Mouse (Mus musculus) lung, embryonic 16.5 days (tissue): Measurements from ENCODE around the gene Fry. TPM values are rescaled to one million over a fixed set of nuclear protein-coding genes. Genes with fewer than 3 reads are reported as not detected.

Experiments
- ATAC-seq: fragments of 200-750 bp; cut with Nextera tagmentation; 2 replicates; pipeline ENCODE4 v1.8.0; 2017; ENCODE audit warnings: low read depth, mild to moderate bottlenecking, moderate library complexity
- H3K27ac ChIP-seq: fragments of 300-500 bp; sonication (generic); 2 replicates; pipeline ENCODE4 v1.5.1; 2014; ENCODE audit warnings: mild to moderate bottlenecking, control low read depth, low read length
- H3K27me3 ChIP-seq: fragments of 300-500 bp; sonication (generic); 2 replicates; pipeline ENCODE4 v1.6.1; 2014; ENCODE audit warnings: low read depth, low read length, mixed read lengths; ENCODE audit not compliant: control insufficient read depth, insufficient read depth
- H3K36me3 ChIP-seq: fragments of 300-500 bp; sonication (generic); 2 replicates; pipeline ENCODE4 v1.6.1; 2014; ENCODE audit warnings: low read length; ENCODE audit not compliant: control insufficient read depth, insufficient read depth
- H3K4me1 ChIP-seq: fragments of 300-500 bp; sonication (generic); replicated peaks from 2 replicates; pipeline ENCODE4 v1.6.1; 2014; ENCODE audit warnings: low read length, mixed read lengths; ENCODE audit not compliant: control insufficient read depth, insufficient read depth
- H3K4me2 ChIP-seq: fragments of 300-500 bp; sonication (generic); 2 replicates; pipeline ENCODE4 v1.6.1; 2014; ENCODE audit warnings: low read depth, low read length, control low read depth
- H3K4me3 ChIP-seq: fragments of 300-500 bp; sonication (generic); 2 replicates; pipeline ENCODE4 v1.5.1; 2014; ENCODE audit warnings: mild to moderate bottlenecking, low read length, control low read depth
- H3K9ac ChIP-seq: fragments of 300-500 bp; sonication (generic); 2 replicates; pipeline ENCODE4 v1.6.1; 2014; ENCODE audit warnings: low read length, control low read depth
- H3K9me3 ChIP-seq: fragments of 300-500 bp; sonication (generic); 2 replicates; pipeline ENCODE4 v1.6.1; 2016; ENCODE audit warnings: low read length; ENCODE audit not compliant: control insufficient read depth
- WGBS: fragments of 180-500 bp; shearing (Covaris S2); extraction: QIAGEN DNeasy Blood & Tissue Kit; methylation state at CpG from one replicate; pipeline ENCODE4 v1.1.7; 2014; 5-methylcytosine and 5-hydroxymethylcytosine counted together
- polyA plus RNA-seq: library from polyadenylated mRNA; unstranded; fragments of >200 nt; fragmentation: Nextera tagmentation; extraction: Ambion mirVana; gene quantifications from 2 replicates; pipeline ENCODE4 v1.2.1, GENCODE M21; 2015

The Fry gene
- polyA plus RNA-seq, 1 experiment from 2014 or later, result 8.9 TPM

- Histone ChIP-seq H3K4me1 (no peaks in the 10 kb centered on the region), H3K27ac (no peak within 1 kb of the TSS), H3K9ac (no peak within 1 kb of the TSS), H3K9me3 (no peaks in the 10 kb centered on the region; the same call in 1 of the 2 replicates), H3K4me2 (no peak within 1 kb of the TSS), H3K27me3 (no peaks in the 10 kb centered on the region), H3K36me3 (no peaks in the 10 kb centered on the region), H3K4me3 (no peak within 1 kb of the TSS)
- WGBS, result 63% methylated on average over 4 of the region's 4 CpGs
- ATAC-seq, result no peak
These were observed 399.6 kb downstream of the Fry start, which contains the start of gene Zar1l for GRCm38 (mm10) chr5:150518064-150518463. Gene Zar1l (minus strand): TSS chr5:150518164.

GRCm38 (mm10) chr5:150519551-150519950, 401.1 kb downstream of the Fry start:
- 93% methylated on average over 1 of the region's 1 CpGs for WGBS
- Histone ChIP-seq H3K4me2 (no peak overlapping the region), H3K27me3 (no peaks in the 10 kb centered on the region), H3K9me3 (no peaks in the 10 kb centered on the region), H3K9ac (no peak overlapping the region), H3K4me3 (no peak overlapping the region), H3K36me3 (no peaks in the 10 kb centered on the region), H3K27ac (no peak overlapping the region), H3K4me1 (0 out of 2 replicates have a peak, but pooled peaks cover 5% of the 10 kb centered on the region)
- ATAC-seq, result no peak

GRCm38 (mm10) chr5:150521937-150522866, 403.8 kb downstream of the Fry start, which contains the start of gene Brca2:
Gene Brca2 (plus strand): TSS chr5:150522630.
- H3K9ac ChIP-seq, result peak within 1 kb of the TSS; percentile 95
- peak; percentile 97 for ATAC-seq
- no peaks in the 10 kb centered on the region for H3K9me3 ChIP-seq
- no peaks in the 10 kb centered on the region for H3K36me3 ChIP-seq
- H3K4me2 ChIP-seq, result peak within 1 kb of the TSS; percentile 77
- H3K27me3 ChIP-seq, result no peaks in the 10 kb centered on the region
- WGBS, result 4% methylated on average over 57 of the region's 63 CpGs
- 0 out of 2 replicates have a peak, but pooled peaks cover 5% of the 10 kb centered on the region for H3K4me1 ChIP-seq
- H3K27ac ChIP-seq, result peak within 1 kb of the TSS; percentile 88
- H3K4me3 ChIP-seq, result peak within 1 kb of the TSS; percentile 90

DNA sequence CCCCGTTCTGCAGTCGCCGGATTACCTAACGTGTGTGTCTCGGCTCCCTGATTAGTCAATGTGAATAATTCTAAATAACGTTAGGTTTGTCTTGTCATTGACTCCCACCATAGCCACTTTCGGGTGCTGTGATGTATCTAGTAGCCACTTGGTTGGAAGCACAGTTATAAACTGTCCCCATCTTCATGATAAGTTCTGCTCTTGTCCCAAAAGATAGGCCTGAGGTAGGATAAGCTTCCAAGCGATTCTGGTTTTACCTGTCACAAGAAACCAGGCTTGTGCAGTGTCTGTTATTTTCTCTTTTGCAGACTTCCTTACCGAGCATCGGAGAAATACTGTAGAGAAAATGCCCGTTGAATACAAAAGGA, 404.4 kb downstream of the Fry start:
- no peak for ATAC-seq
- Histone ChIP-seq H3K4me3 (peak overlapping the region; percentile 90), H3K9me3 (no peaks in the 10 kb centered on the region), H3K27ac (peak overlapping the region; percentile 88), H3K36me3 (no peaks in the 10 kb centered on the region), H3K9ac (peak overlapping the region; percentile 95), H3K27me3 (no peaks in the 10 kb centered on the region), H3K4me1 (0 out of 2 replicates have a peak, but pooled peaks cover 5% of the 10 kb centered on the region), H3K4me2 (peak overlapping the region; percentile 77)
- 4% methylated on average over 11 of the region's 11 CpGs for WGBS

- Histone ChIP-seq H3K27ac (no peak overlapping the region), H3K36me3 (0 out of 2 replicates have a peak, but pooled peaks cover 2% of the 10 kb centered on the region), H3K4me3 (no peak overlapping the region), H3K9me3 (no peaks in the 10 kb centered on the region), H3K4me1 (0 out of 2 replicates have a peak, but pooled peaks cover 5% of the 10 kb centered on the region), H3K4me2 (no peak overlapping the region), H3K9ac (no peak overlapping the region), H3K27me3 (no peaks in the 10 kb centered on the region)
- WGBS, result 75% methylated on average over 2 of the region's 2 CpGs
- no peak for ATAC-seq
These were observed 406.8 kb downstream of the Fry start for GRCm38 (mm10) chr5:150525239-150525638.

DNA sequence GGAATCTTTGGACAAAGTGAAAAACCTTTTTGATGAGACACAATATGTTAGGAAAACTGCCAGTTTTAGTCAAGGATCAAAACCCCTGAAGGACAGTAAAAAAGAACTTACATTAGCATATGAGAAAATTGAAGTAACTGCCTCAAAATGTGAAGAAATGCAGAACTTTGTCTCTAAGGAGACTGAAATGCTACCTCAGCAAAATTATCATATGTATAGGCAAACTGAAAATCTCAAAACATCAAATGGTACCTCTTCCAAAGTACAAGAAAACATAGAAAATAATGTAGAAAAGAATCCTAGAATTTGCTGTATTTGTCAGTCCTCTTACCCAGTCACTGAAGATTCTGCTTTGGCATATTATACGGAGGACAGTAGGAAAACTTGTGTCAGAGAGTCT, 422.9 kb downstream of the Fry start:
- no peak for ATAC-seq
- no peak overlapping the region for H3K27ac ChIP-seq
- WGBS, result 98% methylated on average over 1 of the region's 1 CpGs
- H3K4me1 ChIP-seq, result 0 out of 2 replicates have a peak, but pooled peaks cover 2% of the 10 kb centered on the region
- peaks cover 27% of the 10 kb centered on the region for H3K36me3 ChIP-seq
- H3K4me2 ChIP-seq, result no peak overlapping the region
- H3K9me3 ChIP-seq, result no peaks in the 10 kb centered on the region
- no peaks in the 10 kb centered on the region for H3K27me3 ChIP-seq
- H3K9ac ChIP-seq, result no peak overlapping the region
- no peak overlapping the region for H3K4me3 ChIP-seq

DNA sequence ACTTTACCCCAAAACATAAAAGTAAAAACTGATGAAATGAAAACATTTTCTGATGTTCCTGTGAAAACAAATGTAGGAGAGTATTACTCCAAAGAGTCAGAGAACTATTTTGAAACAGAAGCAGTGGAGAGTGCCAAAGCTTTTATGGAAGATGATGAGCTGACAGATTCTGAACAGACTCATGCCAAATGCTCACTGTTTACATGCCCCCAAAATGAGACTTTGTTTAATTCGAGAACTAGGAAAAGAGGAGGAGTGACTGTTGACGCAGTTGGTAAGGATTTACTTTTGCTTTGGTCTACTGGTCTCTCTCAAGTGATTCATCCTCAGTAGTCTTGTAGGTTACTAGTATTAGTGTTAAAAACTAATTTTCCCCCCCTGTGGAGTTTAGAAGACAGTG, 424.7 kb downstream of the Fry start:
- H3K9ac ChIP-seq, result no peak overlapping the region
- no peak overlapping the region for H3K4me2 ChIP-seq
- peaks cover 18% of the 10 kb centered on the region for H3K36me3 ChIP-seq
- no peak overlapping the region for H3K4me3 ChIP-seq
- H3K9me3 ChIP-seq, result no peaks in the 10 kb centered on the region
- H3K4me1 ChIP-seq, result 0 out of 2 replicates have a peak, but pooled peaks cover 2% of the 10 kb centered on the region
- 57% methylated on average over 2 of the region's 2 CpGs for WGBS
- peak; percentile 85 for ATAC-seq
- no peaks in the 10 kb centered on the region for H3K27me3 ChIP-seq
- H3K27ac ChIP-seq, result no peak overlapping the region

Other genes with a start within 250 kb of the Fry start
- 0.67 and 0.70 TPM in 2 replicates for gene Rxfp2, start 100.0 kb upstream of the Fry start, polyA plus RNA-seq